Mouse (Mus musculus) left cerebral cortex, postnatal 36 days (tissue): ENCODE measurements around the gene Rpain. TPM values are rescaled to one million over a fixed set of nuclear protein-coding genes. Genes with fewer than 3 reads are reported as not detected.

Experiments used
- DNase-seq, 2 experiments: peaks; one replicate each; pipeline ENCODE4 v3.0.0; 2021 to 2022; ENCODE audit warnings: low spot score in 2 of 2, mixed read lengths in 1 of 2
- intact Hi-C: fragments of 180-260 bp; cut with DNase I; formaldehyde crosslinking; loops from one replicate; pipeline ENCODE4 v1.15.1; 2025
- total RNA-seq, 2 experiments: library from RNA; stranded (reverse); gene quantifications; 2 replicates each; pipeline ENCODE4 v1.2.3; 2021

The Rpain gene
- total RNA-seq, 2 experiments from 2014 or later, result 32.4 to 49.1 TPM

- peak; percentile 91 to 96 for DNase-seq
- intact Hi-C loops, result no loop called here
These were observed 12.7 kb downstream of the Rpain start, which contains the start of gene C1qbp for GRCm38 (mm10) chr11:70982557-70983228. C1qbp (minus strand) TSS chr11:70983026.

DNA sequence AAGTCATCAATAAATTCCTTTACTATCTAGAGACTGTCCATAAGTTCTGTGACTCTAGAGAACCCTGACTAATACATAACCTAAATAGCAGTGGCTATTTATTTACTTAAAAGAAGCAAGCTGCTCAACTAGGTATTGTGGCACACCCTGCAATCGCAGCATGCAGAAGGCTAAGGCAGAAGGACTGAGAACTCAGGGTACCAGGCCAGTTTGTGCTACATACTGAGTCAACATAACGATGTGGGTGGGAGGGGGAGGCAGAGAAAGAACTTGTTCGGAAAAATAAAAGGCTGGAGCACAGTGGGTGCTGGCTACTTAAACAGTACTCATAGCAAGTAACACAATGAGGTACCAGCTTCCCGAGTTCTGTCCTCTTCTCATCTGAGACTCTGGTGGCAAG, 31.2 kb downstream of the Rpain start:
- peak in 1 of 2 experiments; percentile 21 for DNase-seq
- intact Hi-C loops, result loop anchor here (10.0 kb wide), 1 partner anchor 54 kb away; no protein-coding TSS in a partner anchor

DNA sequence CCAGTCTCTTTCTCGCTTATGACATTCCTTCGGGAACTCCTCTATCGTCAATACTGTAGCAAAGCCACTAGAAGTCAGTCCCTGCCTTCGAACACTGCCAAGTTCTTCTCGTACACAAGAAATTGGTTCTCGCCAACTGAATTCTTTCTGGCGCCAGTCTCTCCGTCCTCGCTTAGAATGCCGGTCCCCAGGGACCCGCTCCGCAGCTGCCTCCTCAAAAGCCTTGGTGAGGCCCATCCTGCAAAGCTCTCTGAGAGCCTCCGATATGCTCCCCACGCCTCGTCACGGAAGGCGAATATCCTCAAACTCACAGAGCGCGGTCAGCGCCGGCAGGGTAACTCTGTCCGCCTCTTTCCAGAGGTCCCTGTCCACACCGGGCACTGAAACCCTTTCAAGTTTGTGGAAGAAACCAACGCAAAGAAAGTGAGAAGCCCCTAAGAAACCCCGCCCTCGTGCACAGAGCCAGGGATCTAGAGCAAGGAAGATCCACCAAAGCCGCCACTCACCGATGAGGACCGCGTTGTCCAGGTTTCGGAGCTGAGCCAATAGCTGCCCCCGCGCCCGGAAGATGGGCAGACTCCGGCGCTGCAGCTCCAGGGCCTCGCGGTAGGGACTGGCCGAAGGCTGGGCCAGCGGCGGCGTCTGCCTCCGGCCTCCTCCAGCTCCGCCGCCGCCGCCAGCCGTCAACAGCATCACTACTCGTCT, 33.8 kb downstream of the Rpain start:
- intact Hi-C loops, result loop anchor here (1.0 to 10.0 kb wide), 2 partner anchors 16 to 51 kb away; partner anchors contain the start of genes Derl2 and Mis12
- no peak for DNase-seq

DNA sequence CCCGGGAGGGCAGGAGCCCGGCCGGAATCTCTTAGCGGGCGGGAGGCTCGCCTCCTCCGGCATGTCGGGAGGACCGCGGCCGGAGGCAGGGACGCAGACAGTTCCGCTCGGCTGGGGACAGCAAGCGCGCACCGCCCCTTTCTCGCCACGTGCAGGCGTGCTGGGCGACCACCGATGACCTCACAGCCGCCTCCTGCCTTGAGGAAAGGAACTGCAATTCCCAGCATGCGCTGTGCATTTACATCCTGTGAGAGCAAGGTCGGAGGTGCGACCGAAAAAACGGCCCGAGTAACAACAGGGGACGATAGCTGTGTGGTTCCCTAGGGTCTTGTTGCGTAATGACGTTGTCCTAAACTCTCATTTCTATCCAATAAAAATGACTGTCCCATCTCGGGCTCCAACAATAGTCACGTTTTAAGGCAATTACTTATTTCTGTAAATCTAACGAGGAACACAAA, 34.3 kb downstream of the Rpain start, which contains the start of gene Dhx33:
TSS of gene Dhx33 (minus strand) at position 122 of the 458 bp plus-strand sequence.
- peak; percentile 97 to 98 for DNase-seq
- intact Hi-C loops, result loop anchor here (1.0 to 10.0 kb wide), 2 partner anchors 15 to 50 kb away; partner anchors contain the start of genes Derl2 and Mis12

DNA sequence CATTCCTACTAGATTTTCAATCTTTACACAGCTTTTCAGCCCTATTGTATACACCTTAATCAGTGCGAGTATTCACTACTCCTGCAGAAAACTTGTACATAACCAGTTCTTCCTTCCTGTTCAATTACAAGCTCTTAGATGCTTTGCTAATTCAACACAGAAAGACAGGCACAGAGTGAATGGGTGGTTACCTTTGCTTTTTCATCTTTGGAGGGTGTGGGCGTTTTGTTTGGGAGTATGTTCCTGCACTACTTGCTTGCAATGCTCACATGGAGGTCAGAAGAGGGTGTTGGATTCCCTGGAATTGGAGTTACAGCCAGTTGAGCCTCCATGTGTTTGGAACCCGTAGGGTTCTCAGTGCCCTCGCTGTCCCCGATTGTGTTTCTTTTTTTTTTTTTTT, 35.0 kb downstream of the Rpain start:
- intact Hi-C loops, result loop anchor here (10.0 kb wide), 1 partner anchor 50 kb away; no protein-coding TSS in a partner anchor
- no peak for DNase-seq

DNA sequence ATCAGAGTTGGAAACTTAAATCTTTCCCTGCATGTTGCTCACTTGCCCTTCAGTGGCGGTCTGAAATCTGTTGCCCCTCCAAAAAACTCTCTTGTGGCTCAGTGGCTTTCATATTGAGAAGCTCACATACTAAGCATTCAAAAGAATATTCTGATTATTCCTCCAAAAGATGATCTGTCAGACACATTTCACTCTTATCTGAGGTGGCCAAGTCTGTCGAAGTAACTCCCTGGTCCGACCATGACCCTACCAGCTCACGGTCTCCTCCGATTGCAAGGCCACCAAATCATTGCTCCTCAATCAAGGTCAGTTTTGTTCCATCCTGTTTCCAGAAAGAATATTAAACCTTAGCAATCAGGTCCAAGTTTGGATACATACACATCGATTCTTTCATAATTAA, 37.0 kb downstream of the Rpain start:
- no peak for DNase-seq
- intact Hi-C loops, result loop anchor here (10.0 kb wide), 1 partner anchor 48 kb away; no protein-coding TSS in a partner anchor

- DNase-seq, result no peak
- intact Hi-C loops, result loop anchor here (10.0 kb wide), 1 partner anchor 47 kb away; no protein-coding TSS in a partner anchor
These were observed 37.8 kb downstream of the Rpain start for GRCm38 (mm10) chr11:71007831-71008230.

GRCm38 (mm10) chr11:71008321-71008720, 38.3 kb downstream of the Rpain start:
- no peak for DNase-seq
- intact Hi-C loops, result loop anchor here (10.0 kb wide), 1 partner anchor 46 kb away; no protein-coding TSS in a partner anchor

DNA sequence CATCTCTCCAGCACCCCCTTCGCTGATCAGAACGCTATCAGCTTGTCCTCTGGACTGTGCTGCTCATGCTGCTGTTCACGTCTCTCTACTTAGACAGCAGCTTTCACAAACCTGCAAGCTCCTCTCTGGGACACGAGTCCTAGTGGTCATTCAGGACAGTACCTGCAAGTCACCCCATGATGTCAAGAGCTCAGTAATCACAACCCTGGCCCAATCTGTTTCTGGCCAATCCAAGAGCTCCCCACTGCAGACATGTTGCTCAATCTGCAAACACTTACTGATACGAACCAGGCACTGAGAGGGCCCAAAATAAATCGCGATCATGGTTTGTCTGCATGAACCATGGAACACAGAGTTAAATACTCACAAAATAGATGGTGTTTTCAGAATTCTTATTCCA, 42.7 kb downstream of the Rpain start:
- DNase-seq, result no peak
- intact Hi-C loops, result no loop called here

- intact Hi-C loops, result no loop called here
- no peak for DNase-seq
These were observed 47.0 kb downstream of the Rpain start for GRCm38 (mm10) chr11:71017051-71017450.

GRCm38 (mm10) chr11:71018416-71019200, 48.6 kb downstream of the Rpain start:
- intact Hi-C loops, result loop anchor here (1.0 kb wide), 1 partner anchor 14 kb away; the partner anchor contains the start of gene Dhx33
- DNase-seq, result no peak

DNA sequence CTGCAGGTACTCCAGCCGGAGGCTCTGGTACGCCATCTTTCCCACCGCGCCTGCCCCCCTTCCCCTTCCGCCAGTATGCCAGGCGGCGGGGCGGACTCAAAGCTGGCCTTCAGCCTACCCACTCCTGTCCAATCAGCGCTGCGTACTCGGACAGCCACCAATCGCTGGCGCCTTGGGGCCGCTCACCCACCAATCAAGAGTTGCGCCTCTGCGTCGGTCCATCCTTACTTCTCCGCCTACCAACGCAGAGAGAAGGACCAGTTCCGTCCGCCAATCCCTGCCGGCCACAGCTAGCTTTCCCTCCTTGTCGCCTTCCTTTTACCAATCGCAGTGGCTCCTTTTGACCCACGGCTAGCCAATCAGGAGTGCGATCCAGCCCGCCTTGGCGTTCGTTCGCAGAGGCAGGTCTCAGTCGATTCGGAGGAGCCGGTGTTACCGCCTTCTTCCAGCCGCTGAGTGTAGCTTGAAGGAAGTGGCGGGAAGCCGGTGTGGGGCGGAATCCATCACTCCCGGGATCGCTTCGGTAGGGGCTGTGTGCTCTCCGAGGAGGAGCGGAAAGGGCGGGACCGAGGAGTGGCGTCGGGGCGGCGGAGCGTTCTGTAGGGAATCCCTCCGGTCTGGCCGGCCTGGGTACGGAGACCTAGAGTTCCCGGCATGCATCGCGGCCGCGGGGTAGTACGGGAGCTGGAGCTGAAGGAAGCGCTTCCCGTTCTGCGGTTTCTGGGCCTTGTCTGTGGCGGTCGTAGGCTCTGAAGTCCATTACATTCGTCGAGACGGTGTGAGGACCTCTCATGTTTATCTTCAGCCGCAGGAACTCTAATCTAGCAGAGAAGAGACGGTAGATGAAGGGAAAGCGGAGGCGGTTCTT, 49.4 kb downstream of the Rpain start, which contains the start of the genes Mis12 and Derl2:
TSS of gene Mis12 (plus strand) at position 411 of the 868 bp plus-strand sequence.
TSS of gene Derl2 (minus strand) at position 641 of the 868 bp plus-strand sequence.
- peak; percentile 99 for DNase-seq
- intact Hi-C loops, result loop anchor here (1.0 kb wide), 1 partner anchor 15 kb away; the partner anchor contains the start of gene Dhx33

Other genes starting within 250 kb of the Rpain start
- gene Zfp3, start 206.0 kb upstream of the Rpain start, total RNA-seq, result 10 to 100 TPM; 17.3 to 21.7 TPM
- not detected for gene Scimp, start 157.6 kb upstream of the Rpain start, total RNA-seq
- 100 to 1,000 TPM; 124 to 125 TPM for gene Rabep1, start 125.4 kb upstream of the Rpain start, total RNA-seq
- gene Nup88, start 240 bp upstream of the Rpain start, total RNA-seq, result 10 to 100 TPM; 50.8 to 53.3 TPM
- gene C1qbp, start 12.8 kb downstream of the Rpain start, total RNA-seq, result 10 to 100 TPM; 87.4 to 91.5 TPM
- gene Dhx33, start 34.2 kb downstream of the Rpain start, total RNA-seq, result 10 to 100 TPM; 25.6 to 28.9 TPM
- 10 to 100 TPM; 14.9 to 16.5 TPM for gene Mis12, start 49.4 kb downstream of the Rpain start, total RNA-seq
- 10 to 100 TPM; 19.8 to 25.5 TPM for gene Derl2, start 49.6 kb downstream of the Rpain start, total RNA-seq
- gene 6330403K07Rik, start 63.3 kb downstream of the Rpain start, total RNA-seq, result 100 to 1,000 TPM; 217 to 253 TPM
- under 1 TPM; 0.62 to 0.84 TPM for gene Nlrp1a, start 174.5 kb downstream of the Rpain start, total RNA-seq